Mouse (Mus musculus) cerebellum, postnatal 4 days (tissue): ENCODE measurements around the gene Cd40.

Experiments
- DNase-seq, 2 experiments: peaks; one replicate each; pipeline ENCODE4 v3.0.0; 2022; ENCODE audit warnings: low spot score in 2 of 2, mixed read lengths in 1 of 2

The Cd40 gene

GRCm38 (mm10) chr2:165054888-165055852 lies at the start of gene Cd40:
TSS of gene Cd40 (plus strand) at chr2:165055627.
- no peak for DNase-seq

GRCm38 (mm10) chr2:165006813-165007212 lies 48.6 kb upstream of the Cd40 start:
- no peak for DNase-seq

GRCm38 (mm10) chr2:165007986-165008385 lies 47.4 kb upstream of the Cd40 start:
- no peak for DNase-seq

GRCm38 (mm10) chr2:165009161-165009560 lies 46.3 kb upstream of the Cd40 start:
- DNase-seq: no peak

GRCm38 (mm10) chr2:165009581-165009980 lies 45.8 kb upstream of the Cd40 start:
- no peak for DNase-seq

GRCm38 (mm10) chr2:165010351-165010750 lies 45.1 kb upstream of the Cd40 start:
- DNase-seq: no peak

GRCm38 (mm10) chr2:165014935-165015334 lies 40.5 kb upstream of the Cd40 start:
- no peak for DNase-seq

GRCm38 (mm10) chr2:165020490-165020889 lies 34.9 kb upstream of the Cd40 start:
- no peak for DNase-seq

- DNase-seq: no peak
Observed at GRCm38 (mm10) chr2:165027163-165027562, 28.3 kb upstream of the Cd40 start.

GRCm38 (mm10) chr2:165032533-165032932 lies 22.9 kb upstream of the Cd40 start:
- DNase-seq: no peak

GRCm38 (mm10) chr2:165033306-165033705 lies 22.1 kb upstream of the Cd40 start:
- DNase-seq: no peak

GRCm38 (mm10) chr2:165034131-165035057 lies 21.0 kb upstream of the Cd40 start, which contains the start of gene Ncoa5:
TSS of gene Ncoa5 (minus strand) at chr2:165034867.
- peak; percentile 97 to 98 for DNase-seq

- DNase-seq: no peak
Observed at GRCm38 (mm10) chr2:165035058-165035431, 20.4 kb upstream of the Cd40 start.

GRCm38 (mm10) chr2:165037415-165037814 lies 18.0 kb upstream of the Cd40 start:
- no peak for DNase-seq

- no peak for DNase-seq
Observed at GRCm38 (mm10) chr2:165042126-165042525, 13.3 kb upstream of the Cd40 start.

- no peak for DNase-seq
Observed at GRCm38 (mm10) chr2:165043090-165043636, 12.3 kb upstream of the Cd40 start.

- DNase-seq: no peak
Observed at GRCm38 (mm10) chr2:165043729-165044128, 11.7 kb upstream of the Cd40 start.

- DNase-seq: no peak
Observed at GRCm38 (mm10) chr2:165049044-165049443, 6.4 kb upstream of the Cd40 start.

GRCm38 (mm10) chr2:165050826-165051548 lies 4.4 kb upstream of the Cd40 start:
- peak in 1 of 2 experiments; percentile 35 for DNase-seq

- DNase-seq: no peak
Observed at GRCm38 (mm10) chr2:165051566-165051965, 3.9 kb upstream of the Cd40 start.

- DNase-seq: no peak
Observed at GRCm38 (mm10) chr2:165055905-165056304, 478 bp downstream of the Cd40 start.
